Mouse (Mus musculus) layer of hippocampus, adult 8-10 months (tissue): ENCODE results near the gene Gm3336. TPM values are rescaled to one million over a fixed set of nuclear protein-coding genes. Genes with fewer than 3 reads are reported as not detected.

Experiments used
- DNase-seq, 2 experiments: peaks; one replicate each; pipeline ENCODE4 v3.0.0; 2022; ENCODE audit warnings: low spot score in 2 of 2
- total RNA-seq, 4 experiments: library from RNA; stranded (reverse); gene quantifications; 2 replicates each; pipeline ENCODE4 v1.2.4; 2022

Gm3336 gene
- total RNA-seq, 4 experiments from 2014 or later: not detected

- DNase-seq: no peak
Measured at GRCm38 (mm10) chr8:70747211-70747890, 29.0 kb downstream of the Gm3336 start.

GRCm38 (mm10) chr8:70748246-70749096 is 30.1 kb downstream of the Gm3336 start:
- no peak for DNase-seq

- peak in 1 of 2 experiments; percentile 12 for DNase-seq
Measured at GRCm38 (mm10) chr8:70749097-70749674, 30.8 kb downstream of the Gm3336 start.

- DNase-seq: peak in 1 of 2 experiments; percentile 10
Measured at GRCm38 (mm10) chr8:70750128-70750680, 31.9 kb downstream of the Gm3336 start.

- peak; percentile 64 to 85 for DNase-seq
Measured at GRCm38 (mm10) chr8:70752000-70752764, 33.8 kb downstream of the Gm3336 start.

- DNase-seq: peak; percentile 69 to 73
Measured at GRCm38 (mm10) chr8:70753151-70753550, 34.8 kb downstream of the Gm3336 start.

- peak; percentile 97 to 98 for DNase-seq
Measured at GRCm38 (mm10) chr8:70754043-70754870, 35.9 kb downstream of the Gm3336 start, which contains the start of gene Rab3a. Gene Rab3a, plus strand, starts transcription at chr8:70754679.

GRCm38 (mm10) chr8:70754871-70755660 is 36.7 kb downstream of the Gm3336 start:
- DNase-seq: peak; percentile 81 to 84

GRCm38 (mm10) chr8:70755661-70756475 is 37.5 kb downstream of the Gm3336 start:
- DNase-seq: peak; percentile 14 to 29

GRCm38 (mm10) chr8:70756476-70757040 is 38.2 kb downstream of the Gm3336 start:
- peak in 1 of 2 experiments; percentile 28 for DNase-seq

- DNase-seq: peak in 1 of 2 experiments; percentile 43
Measured at GRCm38 (mm10) chr8:70757523-70758307, 39.4 kb downstream of the Gm3336 start.

GRCm38 (mm10) chr8:70758308-70758615 is 39.9 kb downstream of the Gm3336 start:
- DNase-seq: peak in 1 of 2 experiments; percentile 42

- peak; percentile 36 to 59 for DNase-seq
Measured at GRCm38 (mm10) chr8:70758616-70759561, 40.5 kb downstream of the Gm3336 start.

GRCm38 (mm10) chr8:70760350-70760749 is 42.0 kb downstream of the Gm3336 start:
- DNase-seq: no peak

GRCm38 (mm10) chr8:70760775-70761406 is 42.5 kb downstream of the Gm3336 start, which contains the start of gene Mpv17l2:
Gene Mpv17l2, minus strand, starts transcription at chr8:70760946.
- peak; percentile 97 to 98 for DNase-seq

- no peak for DNase-seq
Measured at GRCm38 (mm10) chr8:70762118-70762517, 43.8 kb downstream of the Gm3336 start.
